Mouse (Mus musculus) CD4-positive, CD25-positive, alpha-beta regulatory T cell, adult 2 months (primary cell): Measurements from ENCODE around the gene Ndufaf3.
A peak's percentile ranks its signal among the peaks of the same experiment; 100 is the strongest.

Experiments
- DNase-seq: peaks from one replicate; pipeline ENCODE4 v3.0.0-alpha.2; 2012; ENCODE audit warnings: low read depth, low spot score

Gene Ndufaf3

DNA sequence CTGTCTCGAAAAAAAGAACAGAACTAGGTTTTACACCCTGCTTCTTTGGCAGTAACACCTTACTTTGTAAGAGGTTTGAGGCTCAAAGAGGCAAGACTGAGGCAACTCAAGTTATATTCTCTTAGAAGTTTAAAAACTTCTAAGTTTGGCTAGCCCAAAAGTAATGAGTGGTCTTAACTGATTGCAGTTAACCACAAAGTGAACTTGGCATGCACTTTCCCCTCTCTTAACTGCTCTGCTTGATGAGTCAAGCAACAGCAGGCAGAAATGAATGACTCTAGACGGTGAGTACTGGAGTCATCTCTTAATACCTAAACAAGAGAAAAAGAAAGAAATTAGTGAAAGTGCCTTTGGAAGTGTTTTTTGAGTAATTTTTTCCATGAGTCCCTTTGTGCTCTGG, 45.6 kb downstream of the Ndufaf3 start:
- DNase-seq = no peak

GRCm38 (mm10) chr9:108517931-108518332, 49.3 kb downstream of the Ndufaf3 start:
- peak; percentile 82 for DNase-seq

GRCm38 (mm10) chr9:108517253-108517930, 49.8 kb downstream of the Ndufaf3 start:
- peak; percentile 88 for DNase-seq

- peak; percentile 98 for DNase-seq
These were observed 50.6 kb downstream of the Ndufaf3 start, which contains the start of gene Qrich1 for GRCm38 (mm10) chr9:108516380-108517251. Gene Qrich1, plus strand, starts transcription at chr9:108516806.
